Mouse (Mus musculus): ENCODE measurements around the gene Zfp804b. TPM values are rescaled to one million over a fixed set of nuclear protein-coding genes. Genes with fewer than 3 reads are reported as not detected.

Gene Zfp804b
- polyA plus RNA-seq, 1 experiment, result not detected

DNA sequence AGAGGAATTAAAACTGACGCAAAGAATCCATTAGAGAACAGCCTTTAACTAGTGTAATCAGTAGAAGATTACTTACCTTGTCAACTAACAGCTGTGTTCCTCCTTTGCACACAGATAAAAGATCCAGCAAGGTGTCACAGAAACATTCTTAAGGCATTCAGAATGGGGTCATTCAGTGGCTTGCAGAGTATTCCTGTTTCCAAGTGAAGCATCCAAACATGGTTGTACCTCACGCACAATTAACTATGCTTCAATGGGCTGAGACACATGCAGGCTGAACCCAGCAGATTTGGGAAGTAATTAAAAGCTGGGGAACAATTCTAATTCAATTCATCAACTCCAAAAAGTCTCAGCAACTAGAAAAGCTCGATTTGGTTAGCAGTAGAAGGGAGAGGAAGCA is 337.1 kb downstream of the Zfp804b start:
- no peak overlapping the region for H3K27ac ChIP-seq (ENCODE audit: control insufficient read depth, insufficient read depth, low read length)
- TF ChIP-seq CTCF (IDR thresholded peaks at IDR 0.05; ENCODE audit: borderline replicate concordance, control insufficient read depth, extremely low read depth, insufficient read depth, low read length, poor library complexity) (no peak), POLR2A (IDR thresholded peaks at IDR 0.05; ENCODE audit: control insufficient read depth, extremely low read depth, insufficient read depth, low read length, poor library complexity) (no peak)
- H3K36me3 ChIP-seq (ENCODE audit: control insufficient read depth, insufficient read depth, low read length), result no peaks in the 10 kb centered on the region
- H3K4me1 ChIP-seq (replicated peaks; ENCODE audit: control insufficient read depth, insufficient read depth, low read length), result no peaks in the 10 kb centered on the region
- WGBS, result 62% methylated on average over 3 of the region's 3 CpGs
- H3K27me3 ChIP-seq (ENCODE audit: control insufficient read depth, insufficient read depth, low read length), result no peaks in the 10 kb centered on the region
- no peak for DNase-seq
- no peak overlapping the region for H3K4me3 ChIP-seq (ENCODE audit: control insufficient read depth, insufficient read depth, low read length)

DNA sequence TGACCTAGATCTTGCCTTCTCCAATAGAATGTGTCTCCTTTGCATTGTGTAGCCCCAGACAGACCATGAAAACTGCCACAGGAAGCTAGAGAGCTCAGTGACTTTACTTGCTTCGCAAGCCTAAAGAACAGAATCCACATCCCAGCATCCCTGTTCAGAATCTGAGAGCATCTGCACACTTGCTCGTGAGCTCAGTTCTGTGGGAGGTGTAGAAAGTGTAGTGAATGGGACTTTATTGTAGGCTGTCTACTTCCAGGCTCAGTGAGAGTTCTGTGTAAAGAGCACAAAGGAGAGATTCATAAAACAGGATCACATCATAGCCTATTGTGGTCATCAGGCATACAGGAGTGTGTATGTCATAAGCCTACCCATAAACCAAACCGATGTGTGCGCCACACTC is 360.6 kb downstream of the Zfp804b start:
- DNase-seq, result no peak
- TF ChIP-seq POLR2A (IDR thresholded peaks at IDR 0.05; ENCODE audit: control insufficient read depth, extremely low read depth, insufficient read depth, low read length, poor library complexity) (no peak), CTCF (IDR thresholded peaks at IDR 0.05; ENCODE audit: borderline replicate concordance, control insufficient read depth, extremely low read depth, insufficient read depth, low read length, poor library complexity) (no peak)
- 91% methylated on average over 4 of the region's 4 CpGs for WGBS
- H3K4me3 ChIP-seq (ENCODE audit: control insufficient read depth, insufficient read depth, low read length), result no peak overlapping the region
- H3K4me1 ChIP-seq (replicated peaks; ENCODE audit: control insufficient read depth, insufficient read depth, low read length), result no peaks in the 10 kb centered on the region
- H3K36me3 ChIP-seq (ENCODE audit: control insufficient read depth, insufficient read depth, low read length), result no peaks in the 10 kb centered on the region
- H3K27me3 ChIP-seq (ENCODE audit: control insufficient read depth, insufficient read depth, low read length), result no peaks in the 10 kb centered on the region
- H3K27ac ChIP-seq (ENCODE audit: control insufficient read depth, insufficient read depth, low read length), result no peak overlapping the region

DNA sequence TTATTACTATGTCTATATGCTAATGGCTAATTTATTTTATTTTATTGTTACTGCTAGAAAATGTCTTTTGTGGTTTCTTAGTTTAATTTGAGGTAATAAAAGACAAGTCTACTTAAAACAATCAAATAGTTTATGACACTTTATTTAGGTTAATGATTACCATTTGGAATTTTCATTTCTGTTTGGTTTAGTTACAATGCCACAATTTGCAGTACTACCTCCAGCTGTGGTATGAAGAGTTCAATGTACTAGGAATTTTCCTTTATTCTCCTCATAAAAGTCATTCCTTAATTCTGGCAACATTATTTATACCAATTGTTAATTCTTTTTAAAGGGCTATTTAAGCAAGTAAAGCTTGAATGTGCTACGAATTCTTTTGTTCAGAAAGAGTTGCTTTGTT is 409.7 kb downstream of the Zfp804b start:
- Histone ChIP-seq H3K27me3 (ENCODE audit: control insufficient read depth, insufficient read depth, low read length) (no peaks in the 10 kb centered on the region), H3K4me3 (ENCODE audit: control insufficient read depth, insufficient read depth, low read length) (no peak overlapping the region), H3K4me1 (replicated peaks; ENCODE audit: control insufficient read depth, insufficient read depth, low read length) (no peaks in the 10 kb centered on the region), H3K36me3 (ENCODE audit: control insufficient read depth, insufficient read depth, low read length) (no peaks in the 10 kb centered on the region), H3K27ac (ENCODE audit: control insufficient read depth, insufficient read depth, low read length) (no peak overlapping the region)
- DNase-seq, result no peak
- whole genome bisulfite sequencing, result 81% methylated on average over 1 of the region's 1 CpGs
- TF ChIP-seq POLR2A (IDR thresholded peaks at IDR 0.05; ENCODE audit: control insufficient read depth, extremely low read depth, insufficient read depth, low read length, poor library complexity), result no peak
- no peak for TF ChIP-seq CTCF (IDR thresholded peaks at IDR 0.05; ENCODE audit: borderline replicate concordance, control insufficient read depth, extremely low read depth, insufficient read depth, low read length, poor library complexity)

DNA sequence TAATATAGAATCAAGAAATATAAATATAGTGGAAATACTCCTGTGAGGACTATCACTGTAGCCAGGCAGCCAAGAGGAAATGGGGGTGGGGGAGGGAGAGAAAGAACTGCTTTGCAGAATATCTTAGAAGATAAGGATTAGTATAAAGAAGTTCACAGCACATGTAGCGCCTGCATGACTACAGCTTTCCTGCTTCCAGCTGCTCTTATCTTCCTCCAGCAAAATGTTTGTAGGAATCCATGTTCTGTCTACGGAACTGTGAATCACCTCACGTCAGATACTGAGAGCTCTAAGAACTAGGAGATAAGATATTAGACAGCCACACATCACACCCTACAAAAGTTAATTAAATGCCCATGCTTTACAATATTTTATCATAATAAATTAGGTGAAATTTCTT is 433.3 kb downstream of the Zfp804b start:
- H3K4me1 ChIP-seq (replicated peaks; ENCODE audit: control insufficient read depth, insufficient read depth, low read length), result no peaks in the 10 kb centered on the region
- H3K36me3 ChIP-seq (ENCODE audit: control insufficient read depth, insufficient read depth, low read length), result no peaks in the 10 kb centered on the region
- H3K27ac ChIP-seq (ENCODE audit: control insufficient read depth, insufficient read depth, low read length), result no peak overlapping the region
- TF ChIP-seq POLR2A (IDR thresholded peaks at IDR 0.05; ENCODE audit: control insufficient read depth, extremely low read depth, insufficient read depth, low read length, poor library complexity) (no peak), CTCF (IDR thresholded peaks at IDR 0.05; ENCODE audit: borderline replicate concordance, control insufficient read depth, extremely low read depth, insufficient read depth, low read length, poor library complexity) (no peak)
- no peaks in the 10 kb centered on the region for H3K27me3 ChIP-seq (ENCODE audit: control insufficient read depth, insufficient read depth, low read length)
- no peak for DNase-seq
- no peak overlapping the region for H3K4me3 ChIP-seq (ENCODE audit: control insufficient read depth, insufficient read depth, low read length)
- 90% methylated on average over 3 of the region's 3 CpGs for WGBS

DNA sequence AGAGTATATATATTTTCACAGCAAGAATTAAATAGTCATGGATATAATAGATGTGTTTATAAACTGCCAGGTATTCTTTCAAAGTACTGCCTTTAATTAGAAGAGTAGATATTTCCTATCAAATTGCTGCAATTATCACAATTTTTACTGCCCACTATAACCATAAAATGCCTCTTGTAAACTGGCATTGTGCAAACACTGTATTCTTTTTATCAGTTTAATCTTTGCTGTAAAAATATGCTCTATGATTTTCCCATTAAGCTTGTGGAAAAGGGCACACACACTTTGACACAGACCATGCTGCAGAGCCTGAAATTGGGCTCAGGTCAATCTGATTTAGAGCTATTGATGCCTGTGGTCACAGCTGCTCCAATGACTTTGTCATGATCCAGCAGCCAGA is 463.2 kb downstream of the Zfp804b start:
- no peaks in the 10 kb centered on the region for H3K4me1 ChIP-seq (replicated peaks; ENCODE audit: control insufficient read depth, insufficient read depth, low read length)
- no peaks in the 10 kb centered on the region for H3K27me3 ChIP-seq (ENCODE audit: control insufficient read depth, insufficient read depth, low read length)
- TF ChIP-seq CTCF (IDR thresholded peaks at IDR 0.05; ENCODE audit: borderline replicate concordance, control insufficient read depth, extremely low read depth, insufficient read depth, low read length, poor library complexity) (no peak), POLR2A (IDR thresholded peaks at IDR 0.05; ENCODE audit: control insufficient read depth, extremely low read depth, insufficient read depth, low read length, poor library complexity) (no peak)

DNA sequence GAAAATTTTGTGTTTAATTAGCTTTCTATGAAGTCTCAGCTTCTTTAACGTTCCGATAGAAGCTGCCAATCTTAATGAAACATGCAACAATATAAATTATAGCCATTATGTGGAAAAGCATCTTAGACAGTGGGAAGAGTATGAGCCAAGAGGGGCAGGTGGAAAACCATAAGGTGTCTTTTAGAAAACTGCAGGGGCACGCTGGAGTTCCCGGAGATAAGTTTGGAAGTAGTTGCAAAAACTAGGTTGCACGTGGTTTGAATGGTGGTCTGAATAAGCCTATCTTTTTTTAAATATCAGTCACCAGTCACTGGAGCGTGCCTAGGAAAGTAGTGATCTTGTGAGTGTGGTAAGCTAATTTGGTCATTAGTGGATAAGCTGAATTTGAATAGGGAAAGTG is 473.0 kb downstream of the Zfp804b start:
- no peaks in the 10 kb centered on the region for H3K36me3 ChIP-seq (ENCODE audit: control insufficient read depth, insufficient read depth, low read length)
- WGBS, result 91% methylated on average over 6 of the region's 6 CpGs
- no peak overlapping the region for H3K27ac ChIP-seq (ENCODE audit: control insufficient read depth, insufficient read depth, low read length)
- TF ChIP-seq POLR2A (IDR thresholded peaks at IDR 0.05; ENCODE audit: control insufficient read depth, extremely low read depth, insufficient read depth, low read length, poor library complexity) (no peak), CTCF (IDR thresholded peaks at IDR 0.05; ENCODE audit: borderline replicate concordance, control insufficient read depth, extremely low read depth, insufficient read depth, low read length, poor library complexity) (no peak)
- no peaks in the 10 kb centered on the region for H3K27me3 ChIP-seq (ENCODE audit: control insufficient read depth, insufficient read depth, low read length)
- no peak for DNase-seq
- no peak overlapping the region for H3K4me3 ChIP-seq (ENCODE audit: control insufficient read depth, insufficient read depth, low read length)
- H3K4me1 ChIP-seq (replicated peaks; ENCODE audit: control insufficient read depth, insufficient read depth, low read length), result no peaks in the 10 kb centered on the region

More for the DNA sequence above, 463.2 kb downstream of the Zfp804b start:
- no peak overlapping the region for H3K4me3 ChIP-seq (ENCODE audit: control insufficient read depth, insufficient read depth, low read length)
- no peak for DNase-seq
- no peak overlapping the region for H3K27ac ChIP-seq (ENCODE audit: control insufficient read depth, insufficient read depth, low read length)
- no peaks in the 10 kb centered on the region for H3K36me3 ChIP-seq (ENCODE audit: control insufficient read depth, insufficient read depth, low read length)

DNA sequence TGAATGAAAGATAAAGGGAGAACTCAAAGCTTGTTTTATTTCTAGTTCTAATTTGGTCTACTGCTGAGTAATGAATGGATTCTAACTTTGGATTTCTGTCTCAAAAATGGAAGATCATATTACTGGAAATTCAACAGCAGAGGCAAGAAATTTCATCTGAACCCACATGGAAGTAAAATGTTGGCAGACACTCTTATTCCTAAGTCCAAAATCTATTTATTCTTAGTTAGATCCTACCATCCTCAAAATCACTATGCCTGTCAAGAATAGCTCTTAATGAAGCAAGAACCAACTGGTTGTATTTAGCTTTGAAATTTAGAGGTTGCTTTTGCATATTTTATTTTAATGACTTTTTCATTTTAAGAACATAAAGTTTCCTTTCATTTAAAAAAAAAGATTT is 473.6 kb downstream of the Zfp804b start:
- Histone ChIP-seq H3K4me3 (ENCODE audit: control insufficient read depth, insufficient read depth, low read length) (no peak overlapping the region), H3K36me3 (ENCODE audit: control insufficient read depth, insufficient read depth, low read length) (no peaks in the 10 kb centered on the region), H3K4me1 (replicated peaks; ENCODE audit: control insufficient read depth, insufficient read depth, low read length) (no peaks in the 10 kb centered on the region), H3K27me3 (ENCODE audit: control insufficient read depth, insufficient read depth, low read length) (no peaks in the 10 kb centered on the region), H3K27ac (ENCODE audit: control insufficient read depth, insufficient read depth, low read length) (no peak overlapping the region)
- DNase-seq, result no peak
- TF ChIP-seq CTCF (IDR thresholded peaks at IDR 0.05; ENCODE audit: borderline replicate concordance, control insufficient read depth, extremely low read depth, insufficient read depth, low read length, poor library complexity) (no peak), POLR2A (IDR thresholded peaks at IDR 0.05; ENCODE audit: control insufficient read depth, extremely low read depth, insufficient read depth, low read length, poor library complexity) (no peak)
